Mouse (Mus musculus) embryonic facial prominence, embryonic 11.5 days (tissue): ENCODE data around the gene Pah. TPM values are rescaled to one million over a fixed set of nuclear protein-coding genes. Genes with fewer than 3 reads are reported as not detected.

Experiments
- ATAC-seq: fragments of 200-750 bp; cut with Nextera tagmentation; replicated peaks from 2 replicates; pipeline ENCODE4 v1.8.0; 2017; ENCODE audit warnings: low read depth; ENCODE audit not compliant: insufficient number of reproducible peaks, low FRiP score, low TSS enrichment
- DNase-seq: peaks from one replicate; pipeline ENCODE4 v3.0.0-alpha.2; 2015; ENCODE audit warnings: low spot score
- H3K27ac ChIP-seq: fragments of 300-500 bp; sonication (generic); replicated peaks from 2 replicates; pipeline ENCODE4 v1.5.1; 2014; ENCODE audit warnings: mild to moderate bottlenecking, low read depth, low read length, control low read depth
- H3K27me3 ChIP-seq: fragments of 300-500 bp; sonication (generic); 2 replicates; pipeline ENCODE4 v1.6.1; 2014; ENCODE audit warnings: mild to moderate bottlenecking, low read length, moderate library complexity, mixed read lengths; ENCODE audit not compliant: control insufficient read depth, insufficient read depth
- H3K36me3 ChIP-seq: fragments of 300-500 bp; sonication (generic); replicated peaks from 2 replicates; pipeline ENCODE4 v1.6.1; 2014; ENCODE audit warnings: low read depth, mild to moderate bottlenecking, low read length, moderate library complexity, mixed read lengths; ENCODE audit not compliant: control insufficient read depth, insufficient read depth
- H3K4me1 ChIP-seq: fragments of 300-500 bp; sonication (generic); 2 replicates; pipeline ENCODE4 v1.6.1; 2014; ENCODE audit warnings: low read length, mixed read lengths; ENCODE audit not compliant: control insufficient read depth, insufficient read depth
- H3K4me2 ChIP-seq: fragments of 300-500 bp; sonication (generic); 2 replicates; pipeline ENCODE4 v1.6.1; 2014; ENCODE audit warnings: low read depth, mild to moderate bottlenecking, control low read depth, low read length, moderate library complexity
- H3K4me3 ChIP-seq: fragments of 300-500 bp; sonication (generic); 2 replicates; pipeline ENCODE4 v1.5.1; 2014; ENCODE audit warnings: low read depth, low read length, control low read depth
- H3K9ac ChIP-seq: fragments of 300-500 bp; sonication (generic); replicated peaks from 2 replicates; pipeline ENCODE4 v1.6.1; 2014; ENCODE audit warnings: mild to moderate bottlenecking, control low read depth, low read length
- H3K9me3 ChIP-seq: fragments of 300-500 bp; sonication (generic); replicated peaks from 2 replicates; pipeline ENCODE4 v1.6.1; 2016; ENCODE audit warnings: mild to moderate bottlenecking, low read length, inconsistent platforms, mixed read lengths; ENCODE audit not compliant: control insufficient read depth
- WGBS: fragments of 180-500 bp; shearing (Covaris S2); extraction: QIAGEN DNeasy Blood & Tissue Kit; methylation state at CpG from one replicate; pipeline ENCODE4 v1.1.7; 2014; 5-methylcytosine and 5-hydroxymethylcytosine counted together
- polyA plus RNA-seq: library from polyadenylated mRNA; unstranded; fragments of >200 nt; fragmentation: Nextera tagmentation; extraction: Ambion mirVana; gene quantifications from 2 replicates; pipeline ENCODE4 v1.2.1, GENCODE M21; 2014

Pah gene
- not detected in 2 replicates for polyA plus RNA-seq

GRCm38 (mm10) chr10:87521646-87522045 lies at the start of gene Pah:
Pah (plus strand) TSS chr10:87521795.
- no peak for DNase-seq
- no peak for ATAC-seq
- H3K9ac ChIP-seq: no peak within 1 kb of the TSS
- H3K27me3 ChIP-seq: no peaks in the 10 kb centered on the region
- no peak within 1 kb of the TSS for H3K4me3 ChIP-seq
- H3K9me3 ChIP-seq: no peaks in the 10 kb centered on the region
- H3K4me1 ChIP-seq: no peaks in the 10 kb centered on the region
- no peak within 1 kb of the TSS for H3K4me2 ChIP-seq
- no peak within 1 kb of the TSS for H3K27ac ChIP-seq
- no peaks in the 10 kb centered on the region for H3K36me3 ChIP-seq
- 88% methylated on average over 5 of the region's 5 CpGs for WGBS

DNA sequence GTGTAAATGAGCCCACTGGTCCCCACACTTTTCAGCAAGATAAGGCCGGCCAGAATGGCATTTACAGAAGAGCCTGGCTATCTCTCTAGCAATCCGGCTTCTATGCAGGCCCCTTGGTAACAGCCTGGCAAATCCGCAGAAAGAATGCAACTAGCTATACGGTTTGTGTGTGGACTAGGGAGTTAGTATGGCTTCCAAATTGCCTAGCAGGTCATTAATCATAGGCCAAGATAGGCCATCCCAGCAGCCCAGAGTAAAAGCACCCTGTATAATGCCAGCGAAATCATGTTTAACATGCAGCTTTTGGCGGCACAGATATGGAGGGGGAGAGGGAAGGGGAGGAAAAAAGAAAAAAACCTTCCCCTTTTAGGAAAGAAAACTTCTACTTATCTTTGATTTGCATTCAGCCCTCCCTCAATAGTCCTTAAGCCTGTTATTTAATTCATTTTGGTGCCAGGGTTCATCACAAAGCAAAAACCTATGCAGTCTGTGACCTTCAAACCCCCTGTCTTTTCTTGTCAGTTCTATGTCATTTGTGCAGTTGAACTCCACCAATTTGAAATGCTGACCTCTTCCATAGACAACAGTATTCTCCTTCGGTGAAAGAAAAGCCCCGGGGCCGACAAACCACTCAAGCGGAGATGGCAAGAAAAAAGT lies 48.0 kb upstream of the Pah start:
- Histone ChIP-seq H3K36me3 (no peaks in the 10 kb centered on the region), H3K9ac (no peak overlapping the region), H3K27me3 (no peaks in the 10 kb centered on the region), H3K27ac (no peak overlapping the region), H3K9me3 (no peaks in the 10 kb centered on the region), H3K4me3 (no peak overlapping the region), H3K4me2 (no peak overlapping the region), H3K4me1 (no peaks in the 10 kb centered on the region)
- WGBS: 64% methylated on average over 10 of the region's 10 CpGs
- ATAC-seq: no peak
- no peak for DNase-seq

DNA sequence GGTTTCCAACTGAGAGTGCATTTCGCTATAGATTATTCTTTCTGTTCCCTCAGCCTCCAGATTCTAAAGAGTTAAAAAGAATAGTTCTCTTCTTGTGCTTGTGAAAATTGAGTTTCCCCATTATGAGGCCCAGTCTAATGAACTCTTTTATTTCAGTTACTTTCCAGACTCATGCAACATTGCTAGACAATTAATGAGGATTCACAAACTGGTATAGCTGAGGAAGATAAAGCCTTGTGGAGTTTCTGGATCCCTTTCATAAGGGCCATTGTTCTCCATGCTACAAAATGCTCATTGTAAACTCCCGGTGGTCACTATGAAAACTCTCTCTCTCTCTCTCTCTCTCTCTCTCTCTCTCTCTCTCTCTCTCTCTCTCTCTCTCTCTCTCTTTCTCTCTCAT lies 46.6 kb upstream of the Pah start:
- DNase-seq (no peak), ATAC-seq (no peak)
- no peak overlapping the region for H3K27ac ChIP-seq
- no peaks in the 10 kb centered on the region for H3K36me3 ChIP-seq
- H3K27me3 ChIP-seq: no peaks in the 10 kb centered on the region
- no peak overlapping the region for H3K4me2 ChIP-seq
- no peaks in the 10 kb centered on the region for H3K9me3 ChIP-seq
- no peak overlapping the region for H3K4me3 ChIP-seq
- no peak overlapping the region for H3K9ac ChIP-seq
- WGBS: 48% methylated on average over 2 of the region's 2 CpGs
- no peaks in the 10 kb centered on the region for H3K4me1 ChIP-seq

GRCm38 (mm10) chr10:87477895-87478294 lies 43.7 kb upstream of the Pah start:
- Histone ChIP-seq H3K9ac (no peak overlapping the region), H3K9me3 (no peaks in the 10 kb centered on the region), H3K27me3 (no peaks in the 10 kb centered on the region), H3K4me3 (no peak overlapping the region), H3K27ac (no peak overlapping the region), H3K4me2 (no peak overlapping the region), H3K36me3 (no peaks in the 10 kb centered on the region), H3K4me1 (no peaks in the 10 kb centered on the region)
- WGBS: 69% methylated on average over 5 of the region's 5 CpGs
- ATAC-seq (no peak), DNase-seq (no peak)

- 0 out of 2 replicates have a peak, but pooled peaks have one; percentile 27 for ATAC-seq
These were observed 36.5 kb upstream of the Pah start for GRCm38 (mm10) chr10:87484831-87485720.

DNA sequence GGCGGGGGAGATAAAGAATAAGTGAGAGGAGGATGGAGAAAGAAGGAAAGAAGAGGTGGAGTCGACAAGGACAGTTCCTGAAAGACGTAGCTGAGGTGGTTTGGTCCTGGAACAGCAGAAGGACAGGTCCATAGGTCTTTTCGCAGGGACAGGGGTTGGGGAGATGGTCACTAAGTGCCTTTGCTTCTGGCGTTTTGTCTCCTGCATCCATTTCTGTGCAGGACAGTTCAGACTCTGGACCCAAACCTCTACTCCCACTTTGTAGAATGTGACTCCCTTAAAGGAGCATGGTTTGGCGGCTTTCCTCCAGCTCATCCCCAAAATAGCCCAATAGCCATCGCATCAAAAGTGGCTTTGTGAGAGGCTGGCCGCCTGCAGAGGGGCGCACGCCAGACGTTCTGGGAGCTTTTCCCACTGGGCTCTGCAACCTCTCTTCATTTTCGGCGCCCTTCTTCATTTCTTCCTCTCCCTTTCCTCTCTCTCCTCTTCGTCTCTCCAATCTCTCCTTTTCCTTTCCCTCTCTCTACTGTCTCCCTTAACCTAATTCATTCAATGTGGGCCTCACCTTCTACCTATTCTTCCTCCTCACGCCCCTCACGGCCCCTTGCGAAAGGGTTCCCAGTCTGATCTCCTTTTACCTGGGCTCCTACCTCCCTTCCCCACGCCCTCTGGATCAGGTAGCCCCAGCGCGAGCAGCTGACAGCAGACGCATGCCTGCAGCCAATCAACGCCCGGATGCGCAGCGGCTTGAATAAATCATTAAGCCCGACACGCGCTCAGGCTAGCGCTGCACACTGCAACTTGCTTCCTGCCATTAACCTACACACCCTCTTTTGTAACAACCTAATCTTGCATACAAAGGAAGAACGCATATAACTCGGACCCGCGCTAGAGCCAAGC lies 35.6 kb upstream of the Pah start:
- 1% methylated on average over 33 of the region's 33 CpGs for WGBS
- peaks cover 2% of the 10 kb centered on the region; the same call in 1 of the 2 replicates for H3K4me1 ChIP-seq
- peak; percentile 36; the same call in 1 of the 2 replicates for ATAC-seq
- no peaks in the 10 kb centered on the region for H3K9me3 ChIP-seq
- peak overlapping the region; percentile 14 for H3K4me3 ChIP-seq
- H3K27ac ChIP-seq: no peak overlapping the region
- H3K27me3 ChIP-seq: peaks cover 52% of the 10 kb centered on the region
- no peak overlapping the region for H3K9ac ChIP-seq
- H3K4me2 ChIP-seq: peak overlapping the region; percentile 22
- peak; percentile 68 for DNase-seq
- H3K36me3 ChIP-seq: no peaks in the 10 kb centered on the region

More at GRCm38 (mm10) chr10:87484831-87485720, 36.5 kb upstream of the Pah start:
- peaks cover 47% of the 10 kb centered on the region for H3K27me3 ChIP-seq
- no peaks in the 10 kb centered on the region for H3K9me3 ChIP-seq
- H3K9ac ChIP-seq: no peak overlapping the region
- H3K4me2 ChIP-seq: no peak overlapping the region
- H3K27ac ChIP-seq: no peak overlapping the region
- no peak for DNase-seq
- WGBS: 3% methylated on average over 17 of the region's 17 CpGs
- H3K4me1 ChIP-seq: peaks cover 2% of the 10 kb centered on the region; the same call in 1 of the 2 replicates
- H3K36me3 ChIP-seq: no peaks in the 10 kb centered on the region
- no peak overlapping the region for H3K4me3 ChIP-seq

- under 1% methylated on average over 16 of the region's 16 CpGs for WGBS
- H3K4me2 ChIP-seq: peak overlapping the region; percentile 19
- peak; percentile 77 for ATAC-seq
- no peaks in the 10 kb centered on the region for H3K36me3 ChIP-seq
- peaks cover 74% of the 10 kb centered on the region for H3K27me3 ChIP-seq
- H3K4me3 ChIP-seq: no peak overlapping the region
- no peak overlapping the region for H3K27ac ChIP-seq
- no peaks in the 10 kb centered on the region for H3K9me3 ChIP-seq
- peaks cover 2% of the 10 kb centered on the region; the same call in 1 of the 2 replicates for H3K4me1 ChIP-seq
- no peak overlapping the region for H3K9ac ChIP-seq
- peak; percentile 83 for DNase-seq
These were observed 33.0 kb upstream of the Pah start for GRCm38 (mm10) chr10:87488429-87489145.
